Mouse (Mus musculus) neural tube, embryonic 13.5 days (tissue): ENCODE data around the gene Tmem251. TPM values are rescaled to one million over a fixed set of nuclear protein-coding genes. Genes with fewer than 3 reads are reported as not detected.

Experiments
- ATAC-seq: fragments of 200-750 bp; cut with Nextera tagmentation; 2 replicates; pipeline ENCODE4 v1.8.0; 2017; ENCODE audit warnings: low read depth, mild to moderate bottlenecking, moderate TSS enrichment, moderate library complexity
- H3K27ac ChIP-seq: fragments of 300-500 bp; sonication (generic); replicated peaks from 2 replicates; pipeline ENCODE4 v1.5.1; 2015; ENCODE audit warnings: moderate library complexity, mild to moderate bottlenecking, inconsistent platforms
- H3K27me3 ChIP-seq: fragments of 300-500 bp; sonication (generic); 2 replicates; pipeline ENCODE4 v1.6.1; 2015; ENCODE audit warnings: mild to moderate bottlenecking, inconsistent platforms
- H3K36me3 ChIP-seq: fragments of 300-500 bp; sonication (generic); 2 replicates; pipeline ENCODE4 v1.6.1; 2015; ENCODE audit warnings: mild to moderate bottlenecking, inconsistent platforms
- H3K4me1 ChIP-seq: fragments of 300-500 bp; sonication (generic); replicated peaks from 2 replicates; pipeline ENCODE4 v1.6.1; 2015; ENCODE audit warnings: inconsistent platforms
- H3K4me2 ChIP-seq: fragments of 300-500 bp; sonication (generic); 2 replicates; pipeline ENCODE4 v1.6.1; 2015; ENCODE audit warnings: inconsistent platforms, mild to moderate bottlenecking, moderate library complexity
- H3K4me3 ChIP-seq: fragments of 300-500 bp; sonication (generic); 2 replicates; pipeline ENCODE4 v1.5.1; 2015; ENCODE audit warnings: mild to moderate bottlenecking, inconsistent platforms
- H3K9ac ChIP-seq: fragments of 300-500 bp; sonication (generic); 2 replicates; pipeline ENCODE4 v1.6.1; 2015; ENCODE audit warnings: moderate library complexity, mild to moderate bottlenecking, inconsistent platforms
- H3K9me3 ChIP-seq: fragments of 300-500 bp; sonication (generic); 2 replicates; pipeline ENCODE4 v1.6.1; 2016; ENCODE audit warnings: inconsistent platforms
- WGBS: fragments of 180-500 bp; shearing (Covaris S2); methylation state at CpG from one replicate; pipeline ENCODE4 v1.1.7; 2015; 5-methylcytosine and 5-hydroxymethylcytosine counted together
- polyA plus RNA-seq: library from polyadenylated mRNA; unstranded; fragments of >200 nt; fragmentation: Nextera tagmentation; extraction: Ambion mirVana; gene quantifications from 2 replicates; pipeline ENCODE4 v1.2.1, GENCODE M21; 2015

Tmem251 gene
- polyA plus RNA-seq, 1 experiment from 2014 or later = 11.0 TPM

DNA sequence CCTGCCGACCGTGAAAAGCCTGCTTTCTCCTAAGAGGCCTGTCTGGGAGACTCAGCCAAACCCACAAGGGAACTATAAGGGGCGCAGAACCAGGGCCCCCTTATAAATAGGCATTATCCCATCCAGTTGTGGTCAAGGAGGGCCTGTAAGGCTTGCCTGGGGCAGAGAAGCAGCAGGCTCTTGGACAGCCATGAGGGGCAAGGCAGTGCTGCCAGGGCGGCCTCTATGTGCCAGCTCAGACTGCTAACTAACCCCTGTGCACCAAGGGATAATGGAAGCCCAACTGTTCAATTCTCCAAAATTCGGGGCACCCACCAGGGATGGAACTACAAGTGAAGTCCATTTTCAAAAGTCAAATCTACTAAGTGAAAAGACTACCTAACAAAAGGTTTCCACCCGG lies 40.1 kb upstream of the Tmem251 start:
- H3K9me3 ChIP-seq = no peaks in the 10 kb centered on the region
- H3K27ac ChIP-seq = peak overlapping the region; percentile 63
- peak overlapping the region; percentile 83 for H3K9ac ChIP-seq
- ATAC-seq = no peak
- peak overlapping the region; percentile 64 for H3K4me3 ChIP-seq
- 26% methylated on average over 6 of the region's 6 CpGs for WGBS
- H3K36me3 ChIP-seq = no peaks in the 10 kb centered on the region
- peaks cover 69% of the 10 kb centered on the region for H3K4me1 ChIP-seq
- H3K27me3 ChIP-seq = no peaks in the 10 kb centered on the region; the same call in 1 of the 2 replicates
- H3K4me2 ChIP-seq = peak overlapping the region; percentile 71

DNA sequence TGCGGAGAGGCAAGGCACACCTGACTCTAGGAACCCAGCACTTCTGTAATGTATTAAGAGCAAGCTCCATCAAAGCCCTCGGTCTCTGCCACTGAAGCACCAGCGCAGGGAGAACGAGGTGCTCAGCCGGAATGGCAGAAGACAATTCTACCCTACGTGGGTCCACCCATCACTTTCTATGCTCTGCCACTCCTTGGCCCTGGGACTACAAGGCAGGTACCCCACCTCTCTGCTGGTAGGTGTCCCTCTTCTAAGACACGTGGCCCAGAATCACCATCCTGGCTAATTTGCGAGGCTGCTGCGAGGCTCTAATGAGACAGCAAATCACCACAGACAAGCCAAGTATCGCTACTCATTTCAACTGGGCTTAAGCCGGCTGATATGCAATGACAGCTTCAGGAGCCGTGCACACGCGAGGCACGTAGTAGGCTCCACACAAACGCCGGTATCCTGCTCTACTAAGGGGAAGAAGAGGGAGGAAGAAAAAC lies 39.6 kb upstream of the Tmem251 start:
- Histone ChIP-seq H3K4me1 (peaks cover 64% of the 10 kb centered on the region), H3K9ac (peak overlapping the region; percentile 83), H3K27me3 (no peaks in the 10 kb centered on the region; the same call in 1 of the 2 replicates), H3K9me3 (no peaks in the 10 kb centered on the region), H3K4me3 (peak overlapping the region; percentile 64), H3K4me2 (peak overlapping the region; percentile 71), H3K27ac (peak overlapping the region; percentile 92), H3K36me3 (no peaks in the 10 kb centered on the region)
- WGBS = 4% methylated on average over 17 of the region's 17 CpGs
- ATAC-seq = peak; percentile 9

DNA sequence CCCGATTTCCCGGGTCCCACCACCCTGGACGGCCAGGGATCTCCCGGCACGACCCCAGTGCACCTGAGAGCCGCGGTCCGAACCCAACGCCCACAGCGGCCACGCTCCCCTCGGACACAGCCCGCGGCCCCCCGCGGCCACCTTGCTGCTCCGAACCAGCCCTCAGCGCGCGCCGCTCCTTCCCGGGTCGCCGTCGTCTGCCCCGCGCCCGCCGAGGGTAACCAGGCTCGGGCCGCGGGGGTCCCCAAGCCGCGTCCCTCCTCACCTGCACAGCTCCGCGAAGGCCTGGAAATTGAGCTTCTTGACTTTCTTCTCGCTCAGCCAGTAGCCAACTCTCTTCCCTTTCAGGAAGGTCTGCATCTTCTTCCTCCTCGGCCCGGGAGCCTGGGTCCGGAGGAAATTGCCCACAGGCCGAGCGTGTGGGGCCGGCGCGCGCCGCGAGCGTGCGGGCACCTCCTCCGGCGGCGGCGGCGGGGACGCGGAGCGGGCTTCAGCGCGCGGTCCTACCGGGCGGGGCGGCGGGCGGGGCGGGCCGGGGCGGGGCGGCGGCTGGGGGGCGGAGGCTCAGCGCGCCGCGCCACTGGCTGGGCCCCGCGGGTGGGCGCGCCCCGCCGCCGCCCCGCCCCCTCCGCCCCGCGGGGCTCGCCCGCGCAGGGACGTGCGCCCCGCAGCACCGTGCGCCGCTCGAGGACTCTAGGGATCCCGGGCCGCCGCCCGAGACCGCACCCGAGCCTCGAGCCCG lies 38.9 kb upstream of the Tmem251 start, which contains the start of gene Itpk1:
TSS of gene Itpk1 (minus strand) at position 474 of the 742 bp plus-strand sequence.
- peak within 1 kb of the TSS; percentile 64 for H3K4me3 ChIP-seq
- peak within 1 kb of the TSS; percentile 83 for H3K9ac ChIP-seq
- 1% methylated on average over 67 of the region's 105 CpGs for WGBS
- H3K4me1 ChIP-seq = peaks cover 57% of the 10 kb centered on the region
- H3K36me3 ChIP-seq = no peaks in the 10 kb centered on the region
- no peaks in the 10 kb centered on the region; the same call in 1 of the 2 replicates for H3K27me3 ChIP-seq
- H3K27ac ChIP-seq = peak within 1 kb of the TSS; percentile 92
- H3K9me3 ChIP-seq = no peaks in the 10 kb centered on the region
- peak; percentile 88 for ATAC-seq
- peak within 1 kb of the TSS; percentile 71 for H3K4me2 ChIP-seq

DNA sequence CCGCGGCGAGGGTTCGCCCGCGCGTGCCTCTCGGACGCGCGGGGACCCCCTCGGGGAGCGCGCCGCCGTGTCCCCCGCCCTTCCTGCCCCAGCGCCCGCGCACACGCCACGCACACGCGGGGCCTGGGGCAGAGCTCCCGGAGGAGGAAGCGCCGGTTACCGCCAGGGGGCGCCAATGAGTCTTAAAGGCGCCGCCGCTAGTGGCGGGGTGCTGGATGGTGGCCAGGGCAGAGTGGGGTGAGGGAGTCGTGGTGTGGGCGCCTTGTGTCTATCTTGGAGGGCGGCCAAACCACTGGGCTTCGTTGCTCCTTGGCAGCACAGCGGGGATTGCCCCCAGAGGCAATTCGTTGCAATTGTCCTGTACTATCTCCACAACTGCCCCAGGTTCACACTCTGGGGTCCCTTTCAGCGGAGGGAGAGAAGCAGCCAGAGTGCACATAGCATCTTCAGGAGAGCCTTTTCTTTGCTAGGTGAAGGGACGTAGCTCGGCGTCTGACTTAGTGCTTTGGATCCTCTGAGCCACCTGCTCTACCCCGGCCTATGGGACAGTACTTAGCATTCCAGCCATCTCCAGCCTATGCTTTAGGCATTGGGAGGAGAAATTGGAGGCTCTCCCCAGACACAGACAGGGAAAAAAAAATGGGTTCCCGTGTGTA lies 38.2 kb upstream of the Tmem251 start:
- H3K4me1 ChIP-seq = peaks cover 50% of the 10 kb centered on the region
- ATAC-seq = peak; percentile 83
- H3K4me2 ChIP-seq = peak overlapping the region; percentile 71
- no peaks in the 10 kb centered on the region; the same call in 1 of the 2 replicates for H3K27me3 ChIP-seq
- H3K36me3 ChIP-seq = no peaks in the 10 kb centered on the region
- peak overlapping the region; percentile 92 for H3K27ac ChIP-seq
- H3K4me3 ChIP-seq = peak overlapping the region; percentile 64
- no peaks in the 10 kb centered on the region for H3K9me3 ChIP-seq
- 2% methylated on average over 45 of the region's 45 CpGs for WGBS
- peak overlapping the region; percentile 82 for H3K9ac ChIP-seq

DNA sequence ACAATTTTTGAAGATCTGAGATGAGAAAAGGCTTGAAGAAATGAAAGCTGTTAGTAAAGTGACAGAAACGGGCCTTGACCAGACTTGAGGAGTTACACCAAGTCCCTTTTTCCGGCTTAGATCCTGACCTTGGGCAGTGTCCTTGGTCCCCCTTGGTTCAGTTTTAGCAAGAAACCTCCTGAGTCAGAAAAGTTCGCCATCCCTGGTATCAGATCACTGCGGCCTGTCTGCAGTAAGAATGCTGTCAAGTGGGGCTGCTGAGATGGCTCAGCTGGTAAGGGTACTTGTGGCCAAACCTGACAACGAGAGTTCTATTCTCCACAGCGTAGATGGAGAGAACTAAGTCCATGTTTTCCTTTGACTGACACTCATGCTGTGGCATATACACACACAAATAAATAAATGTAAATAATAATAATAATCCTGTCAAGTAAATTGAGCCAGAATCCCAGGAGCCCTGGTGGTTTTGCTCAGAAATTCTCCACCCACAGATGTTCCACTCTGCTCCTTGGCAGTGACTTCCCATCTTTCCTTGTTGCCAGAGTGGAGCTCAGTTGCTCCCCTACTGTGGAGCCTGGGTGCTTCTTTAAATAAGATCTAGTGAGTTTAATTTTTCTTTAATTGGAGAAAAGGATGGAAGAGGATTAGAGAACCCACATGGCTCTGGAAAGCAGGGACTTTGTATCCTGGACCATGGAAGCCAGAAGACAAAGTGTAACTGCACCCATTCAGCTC lies 37.5 kb upstream of the Tmem251 start:
- no peak for ATAC-seq
- 77% methylated on average over 6 of the region's 6 CpGs for WGBS
- no peaks in the 10 kb centered on the region for H3K36me3 ChIP-seq

DNA sequence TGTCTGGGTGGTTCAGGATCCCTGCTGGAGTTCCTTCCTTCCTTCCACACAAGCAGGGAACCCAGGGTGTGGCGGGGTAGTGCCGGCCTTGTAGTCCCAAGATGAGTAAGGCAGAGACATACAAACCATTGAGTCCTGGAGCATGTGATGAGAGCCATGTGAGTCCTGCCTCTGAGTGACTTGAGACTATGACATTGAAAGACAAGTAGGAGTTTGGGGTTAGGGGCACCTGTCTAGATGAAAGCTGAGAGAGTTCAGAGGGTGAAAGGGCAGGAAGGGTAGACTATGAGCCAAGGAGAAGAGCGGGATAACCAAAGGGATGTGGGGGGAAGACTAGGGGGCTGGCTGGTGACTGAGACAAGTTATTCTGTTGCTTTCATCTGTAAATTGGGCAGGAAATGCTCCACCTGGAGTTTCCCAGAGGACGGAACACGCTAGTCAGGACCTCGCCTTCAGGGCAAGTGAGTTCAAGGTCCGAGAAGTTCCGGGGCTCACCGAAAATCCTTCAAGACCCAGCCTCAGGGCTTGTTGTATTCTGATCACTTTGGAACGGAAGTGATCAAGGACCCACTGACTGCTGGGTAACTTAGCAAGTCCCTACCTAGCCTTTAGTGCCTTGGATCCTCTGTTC lies 36.6 kb upstream of the Tmem251 start:
- no peak overlapping the region for H3K9ac ChIP-seq
- H3K4me2 ChIP-seq = no peak overlapping the region
- no peak overlapping the region for H3K27ac ChIP-seq
- ATAC-seq = no peak
- WGBS = 92% methylated on average over 10 of the region's 10 CpGs
- H3K27me3 ChIP-seq = no peaks in the 10 kb centered on the region; the same call in 1 of the 2 replicates
- peaks cover 38% of the 10 kb centered on the region for H3K4me1 ChIP-seq
- no peak overlapping the region for H3K4me3 ChIP-seq
- H3K36me3 ChIP-seq = no peaks in the 10 kb centered on the region
- H3K9me3 ChIP-seq = no peaks in the 10 kb centered on the region

More for the DNA sequence above, 37.5 kb upstream of the Tmem251 start:
- peak overlapping the region; percentile 82 for H3K9ac ChIP-seq
- H3K9me3 ChIP-seq = no peaks in the 10 kb centered on the region
- H3K4me3 ChIP-seq = peak overlapping the region; percentile 64
- H3K27me3 ChIP-seq = no peaks in the 10 kb centered on the region; the same call in 1 of the 2 replicates
- peak overlapping the region; percentile 71 for H3K4me2 ChIP-seq
- H3K4me1 ChIP-seq = peaks cover 43% of the 10 kb centered on the region
- H3K27ac ChIP-seq = peak overlapping the region; percentile 92; the same call in 1 of the 2 replicates

DNA sequence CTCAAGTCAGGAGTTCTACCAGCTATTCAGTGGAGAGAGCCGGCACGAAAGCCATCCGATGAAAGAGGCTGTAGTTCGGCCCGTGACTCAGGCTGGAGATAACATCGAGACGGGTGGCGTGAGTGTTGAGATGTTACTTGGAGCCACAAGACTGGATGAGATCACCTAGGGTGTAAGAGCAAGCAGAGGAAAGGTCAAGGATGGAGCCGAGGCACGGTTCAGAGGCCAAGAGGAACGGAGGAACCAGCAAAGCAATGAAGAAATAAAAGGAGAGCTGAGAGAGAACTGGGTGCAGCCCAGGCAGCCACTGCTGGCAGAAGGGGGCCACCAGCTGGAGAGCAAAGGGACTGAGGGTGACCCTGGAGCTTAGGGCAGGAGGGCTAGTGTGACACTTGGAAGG lies 35.3 kb upstream of the Tmem251 start:
- Histone ChIP-seq H3K36me3 (no peaks in the 10 kb centered on the region), H3K4me1 (peaks cover 25% of the 10 kb centered on the region), H3K9ac (no peak overlapping the region), H3K27ac (no peak overlapping the region), H3K4me3 (no peak overlapping the region), H3K27me3 (no peaks in the 10 kb centered on the region; the same call in 1 of the 2 replicates), H3K9me3 (no peaks in the 10 kb centered on the region), H3K4me2 (no peak overlapping the region)
- no peak for ATAC-seq
- WGBS = 75% methylated on average over 11 of the region's 11 CpGs

DNA sequence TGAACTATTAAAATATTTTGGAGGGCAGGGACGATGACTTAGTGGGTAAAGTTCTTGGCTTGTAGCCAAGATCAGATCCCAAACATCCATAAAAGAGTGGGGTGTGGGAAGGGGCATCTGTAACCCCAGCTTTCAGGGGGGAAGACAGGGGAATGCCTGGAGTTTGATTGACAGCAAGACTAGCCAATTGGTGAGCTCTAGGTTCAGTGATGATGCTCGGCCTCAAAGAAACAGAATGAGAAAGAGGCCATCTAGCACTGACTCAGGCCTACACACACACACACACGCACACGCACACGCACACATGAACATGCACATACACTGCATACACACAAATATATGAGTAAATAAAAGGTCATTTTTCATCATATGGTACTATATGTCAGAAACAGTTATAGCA lies 33.7 kb upstream of the Tmem251 start:
- no peak for ATAC-seq
- Histone ChIP-seq H3K4me1 (peaks cover 14% of the 10 kb centered on the region), H3K9me3 (no peaks in the 10 kb centered on the region), H3K27me3 (no peaks in the 10 kb centered on the region; the same call in 1 of the 2 replicates), H3K36me3 (no peaks in the 10 kb centered on the region), H3K4me2 (no peak overlapping the region), H3K27ac (no peak overlapping the region), H3K9ac (no peak overlapping the region), H3K4me3 (no peak overlapping the region)
- 87% methylated on average over 5 of the region's 5 CpGs for WGBS

DNA sequence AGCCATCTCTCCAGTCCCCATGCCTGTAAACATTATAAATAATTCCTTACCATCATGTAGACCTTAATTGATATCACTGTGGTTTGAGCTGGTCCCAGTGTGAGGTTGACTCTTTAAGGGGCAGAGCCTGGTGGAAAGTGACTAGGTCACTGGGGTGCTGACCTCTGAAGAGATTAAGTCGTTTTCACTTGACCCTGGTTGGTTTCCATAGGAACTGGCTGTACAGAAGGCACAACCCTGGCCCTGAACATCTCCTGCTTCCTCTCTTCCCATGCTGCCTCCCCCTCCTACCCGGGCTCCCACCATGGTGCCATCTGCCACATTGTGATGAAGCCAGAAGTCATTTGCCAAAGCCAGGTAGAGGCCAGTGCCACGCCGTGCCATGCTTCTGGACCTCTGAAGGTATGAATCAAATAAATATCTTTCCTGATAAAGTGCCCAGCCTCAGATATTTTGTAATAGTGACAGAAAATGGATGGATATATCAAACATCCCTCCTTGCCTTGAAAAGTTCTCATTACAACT lies 32.6 kb upstream of the Tmem251 start:
- no peak overlapping the region for H3K27ac ChIP-seq

DNA sequence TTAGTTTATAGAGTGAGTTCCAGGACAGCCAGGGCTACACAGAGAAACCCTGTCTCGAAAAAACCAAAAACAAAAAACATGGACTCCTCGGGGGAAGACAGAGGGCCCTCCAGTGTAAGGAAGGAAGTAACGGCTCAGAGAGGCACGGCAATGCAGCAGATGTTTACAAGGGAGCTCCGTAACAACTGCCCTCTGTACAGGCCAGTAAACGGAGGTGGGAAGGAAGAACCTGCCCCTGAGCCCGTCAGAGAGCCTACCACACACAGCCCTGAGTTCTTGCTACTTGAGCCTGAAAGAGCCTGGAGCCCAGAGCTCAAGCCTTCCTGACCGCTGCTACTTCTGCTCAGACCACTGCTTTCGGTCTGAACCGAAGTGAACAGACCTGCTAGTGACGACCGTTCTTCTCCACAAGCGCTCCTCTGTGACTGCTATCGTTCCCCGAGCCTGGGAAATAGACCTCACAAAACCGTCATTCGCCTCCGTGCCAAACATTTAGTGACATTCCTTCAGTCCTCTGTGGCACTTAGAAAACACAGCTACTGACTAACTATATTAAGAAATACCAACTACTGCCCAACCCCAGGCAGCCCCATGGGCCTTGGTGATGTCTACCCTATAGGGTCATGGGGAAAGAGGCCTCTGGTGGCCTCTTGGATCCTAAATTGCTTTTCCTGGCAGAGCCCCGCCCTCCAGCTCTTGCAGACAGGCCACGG lies 30.3 kb upstream of the Tmem251 start:
- H3K4me1 ChIP-seq = no peaks in the 10 kb centered on the region
- no peak overlapping the region for H3K4me2 ChIP-seq
- no peaks in the 10 kb centered on the region for H3K27me3 ChIP-seq
- H3K9ac ChIP-seq = no peak overlapping the region
- WGBS = 67% methylated on average over 20 of the region's 20 CpGs
- no peak for ATAC-seq
- no peak overlapping the region for H3K27ac ChIP-seq
- no peak overlapping the region for H3K4me3 ChIP-seq
- H3K9me3 ChIP-seq = no peaks in the 10 kb centered on the region
- no peaks in the 10 kb centered on the region for H3K36me3 ChIP-seq

More for the DNA sequence above, 32.6 kb upstream of the Tmem251 start:
- H3K4me3 ChIP-seq = no peak overlapping the region
- no peaks in the 10 kb centered on the region for H3K36me3 ChIP-seq
- H3K27me3 ChIP-seq = no peaks in the 10 kb centered on the region; the same call in 1 of the 2 replicates
- no peak overlapping the region for H3K9ac ChIP-seq
- no peak overlapping the region for H3K4me2 ChIP-seq
- WGBS = 63% methylated on average over 4 of the region's 4 CpGs
- ATAC-seq = no peak
- H3K9me3 ChIP-seq = no peaks in the 10 kb centered on the region
- H3K4me1 ChIP-seq = peaks cover 6% of the 10 kb centered on the region

DNA sequence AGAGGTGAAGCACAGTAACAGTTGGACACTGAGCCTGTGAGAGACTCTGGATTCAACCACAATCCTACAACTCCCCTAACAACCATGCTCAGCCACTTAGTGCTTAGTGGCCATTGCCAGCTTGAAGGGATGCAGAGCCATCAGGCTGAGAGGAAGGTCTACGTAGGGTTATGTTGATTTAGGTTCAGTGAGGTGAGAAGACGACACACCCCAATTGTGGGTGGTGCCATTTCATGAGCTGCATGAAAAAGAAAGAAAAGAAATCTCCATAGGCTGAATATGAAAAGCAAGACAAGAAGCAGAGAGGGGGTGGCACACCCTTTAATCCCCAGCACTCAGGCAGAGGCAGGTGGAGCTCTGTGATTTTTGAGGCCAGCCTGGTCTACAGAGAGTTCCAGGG lies 29.4 kb upstream of the Tmem251 start:
- no peak overlapping the region for H3K9ac ChIP-seq
- ATAC-seq = no peak
- 70% methylated on average over 2 of the region's 2 CpGs for WGBS

More for the DNA sequence above, 29.4 kb upstream of the Tmem251 start:
- Histone ChIP-seq H3K4me1 (no peaks in the 10 kb centered on the region), H3K4me2 (no peak overlapping the region), H3K27ac (no peak overlapping the region), H3K36me3 (no peaks in the 10 kb centered on the region), H3K27me3 (no peaks in the 10 kb centered on the region), H3K9me3 (no peaks in the 10 kb centered on the region), H3K4me3 (no peak overlapping the region)
